Mouse (Mus musculus) adrenal gland, postnatal 14 days (tissue): ENCODE measurements around the gene Ubr4. TPM values are rescaled to one million over a fixed set of nuclear protein-coding genes. Genes with fewer than 3 reads are reported as not detected.
"Not testable (repeated sequence)": the region's sequence is repeated elsewhere in the genome, so short reads cannot be mapped to it uniquely, and the experiment has no call there.

ENCODE experiments used
- DNase-seq: peaks from one replicate; pipeline ENCODE4 v3.0.0; 2021; ENCODE audit warnings: mixed read lengths
- total RNA-seq: library from RNA; stranded (reverse); gene quantifications from 2 replicates; pipeline ENCODE4 v1.2.3, GENCODE M21; 2021

Ubr4 gene
- total RNA-seq, 1 experiment from 2014 or later, result 124 TPM

DNA sequence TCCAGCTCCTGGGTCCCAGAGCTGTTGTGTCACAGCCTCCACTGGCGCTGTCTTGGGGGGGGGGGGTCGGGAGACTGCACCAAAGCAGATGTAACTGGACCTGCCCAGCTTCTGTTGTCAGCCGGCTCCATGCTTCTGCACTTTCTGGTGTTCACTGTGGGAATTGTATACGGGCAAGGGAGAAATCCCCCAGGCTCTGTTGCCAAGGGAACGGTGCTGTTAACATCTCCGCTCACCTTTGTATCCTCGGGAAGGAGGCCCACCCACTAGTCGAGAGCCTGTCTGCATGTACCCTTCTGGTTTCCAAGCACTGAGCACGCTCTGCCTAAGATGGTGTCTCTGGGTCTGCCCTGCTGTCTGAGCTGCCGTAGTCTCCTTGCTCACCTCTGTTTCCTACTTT lies 134.7 kb downstream of the Ubr4 start:
- DNase-seq, result no peak

- no peak for DNase-seq
Measured at GRCm38 (mm10) chr4:139488325-139488724, 135.9 kb downstream of the Ubr4 start.

- DNase-seq, result no peak
Measured at GRCm38 (mm10) chr4:139489946-139490345, 137.5 kb downstream of the Ubr4 start.

DNA sequence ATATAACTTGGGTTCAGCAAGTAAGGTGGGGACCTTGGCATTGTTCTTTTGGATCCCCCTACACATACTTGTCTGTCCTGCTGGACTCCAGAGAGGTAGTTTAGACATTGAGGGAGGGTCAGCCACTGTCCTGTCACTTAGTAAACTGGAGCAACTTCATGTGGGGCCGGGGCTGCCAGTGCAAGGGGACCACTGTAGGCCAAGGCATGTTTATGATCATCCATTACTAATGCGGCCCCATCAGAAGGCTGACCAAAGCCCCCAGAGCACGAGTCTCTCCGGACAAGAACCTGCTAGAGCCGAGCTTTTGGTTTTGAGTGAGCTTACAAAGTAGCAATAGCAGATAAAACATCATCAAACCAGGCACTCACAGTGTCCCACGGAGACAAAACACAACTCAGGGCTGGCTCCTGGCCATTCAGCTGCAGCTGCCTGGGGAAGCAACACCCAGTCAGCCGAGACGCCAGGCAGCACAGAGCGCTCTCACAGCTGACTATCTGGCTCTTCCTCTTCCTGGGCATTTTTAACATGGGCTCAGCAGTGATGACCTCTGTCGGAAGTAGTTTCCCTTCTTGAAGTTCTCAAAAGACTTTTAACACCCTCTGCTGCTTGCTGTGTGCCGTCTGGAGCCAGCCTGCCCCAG lies 138.1 kb downstream of the Ubr4 start:
- no peak for DNase-seq

- no peak for DNase-seq
Measured at GRCm38 (mm10) chr4:139491541-139492170, 139.2 kb downstream of the Ubr4 start.

DNA sequence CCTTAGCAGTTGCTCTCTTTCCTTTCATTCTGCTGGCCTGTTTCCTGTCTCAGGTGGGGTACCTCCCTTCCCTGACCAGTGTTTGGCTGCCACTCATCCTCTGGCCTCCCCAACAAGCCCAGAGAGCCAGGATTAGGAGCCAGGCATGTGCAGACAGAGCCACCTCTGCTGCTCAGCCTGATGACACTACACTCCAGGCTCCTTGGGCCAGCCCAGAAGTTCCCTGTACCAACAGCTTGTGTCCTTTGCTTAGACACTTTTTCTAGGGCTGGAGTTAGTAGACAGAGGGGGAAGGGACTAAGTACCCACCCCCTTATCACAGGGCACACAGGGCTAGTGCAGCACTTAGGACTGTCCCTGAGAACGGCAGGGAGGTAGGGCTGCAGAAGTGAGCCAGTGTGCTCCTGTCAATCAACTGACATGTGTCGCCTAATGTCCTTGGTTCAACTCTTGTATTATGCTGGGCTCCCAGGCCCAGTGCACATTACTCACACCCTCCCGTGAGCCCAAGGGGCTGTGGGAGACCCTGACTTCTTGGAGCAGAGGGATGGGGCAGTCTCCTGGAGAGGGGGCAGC lies 139.9 kb downstream of the Ubr4 start:
- peak; percentile 40 for DNase-seq

- no peak for DNase-seq
Measured at GRCm38 (mm10) chr4:139493227-139494025, 141.0 kb downstream of the Ubr4 start.

GRCm38 (mm10) chr4:139500814-139501213 lies 148.4 kb downstream of the Ubr4 start:
- no peak for DNase-seq

DNA sequence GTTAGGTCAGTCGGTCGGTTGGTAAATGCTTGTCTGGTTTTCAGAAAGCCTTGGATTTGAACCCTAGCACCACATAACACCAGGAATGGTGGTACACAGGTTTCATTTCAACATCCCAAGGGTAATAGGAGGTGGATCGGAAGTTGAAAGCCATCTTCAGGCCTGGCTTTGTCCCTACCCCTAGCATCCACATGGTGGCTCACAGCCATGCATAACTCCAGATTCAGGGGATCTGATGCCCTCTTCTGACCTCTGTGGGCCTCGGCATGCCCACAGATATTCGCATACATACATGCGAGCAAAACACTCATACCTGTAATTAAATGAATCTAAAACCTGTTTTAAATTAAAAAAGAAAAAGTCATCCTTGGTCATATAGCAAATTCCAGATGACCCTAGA lies 149.3 kb downstream of the Ubr4 start:
- DNase-seq, result no peak

DNA sequence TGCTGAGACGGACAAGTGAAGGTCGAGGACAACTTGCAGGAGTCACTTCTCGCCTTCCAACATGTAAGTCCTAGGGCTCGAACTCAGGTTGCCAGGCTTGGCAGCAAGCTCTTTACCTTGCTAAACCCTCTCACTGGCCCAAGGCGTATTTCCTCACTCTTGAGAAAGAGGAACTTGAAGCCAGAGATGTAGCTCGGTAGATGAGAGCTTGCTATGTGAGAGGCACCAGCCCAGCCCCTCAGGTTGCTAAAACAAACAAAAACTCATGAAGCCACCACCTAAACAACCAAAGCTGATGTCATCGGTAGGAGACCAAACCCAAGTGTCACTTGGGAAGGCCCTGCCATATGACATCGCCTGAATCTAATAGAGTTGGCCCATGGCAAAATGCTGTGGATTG lies 151.5 kb downstream of the Ubr4 start:
- no peak for DNase-seq

GRCm38 (mm10) chr4:139505716-139506115 lies 153.3 kb downstream of the Ubr4 start:
- DNase-seq, result no peak

- DNase-seq, result no peak
Measured at GRCm38 (mm10) chr4:139506727-139507126, 154.3 kb downstream of the Ubr4 start.

DNA sequence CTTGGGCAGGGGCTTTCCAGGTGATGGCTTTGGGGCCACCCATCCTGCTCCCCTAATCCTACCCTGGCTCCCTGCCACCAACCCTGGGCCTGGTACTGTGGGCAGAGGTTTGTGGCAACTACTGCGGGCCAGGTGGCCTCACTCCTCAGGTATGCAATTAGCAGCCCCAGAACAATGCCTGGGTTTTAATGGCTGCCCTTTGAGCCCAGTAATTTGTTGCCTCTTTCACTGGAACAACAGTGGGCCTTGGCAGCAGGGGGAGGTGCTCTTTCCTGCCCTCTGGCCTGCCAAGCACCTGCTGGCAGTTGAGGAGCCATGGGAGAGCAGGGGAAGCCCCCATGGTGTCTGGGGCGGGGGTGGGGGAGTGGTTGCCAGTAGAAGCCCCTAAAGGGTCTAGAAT lies 156.7 kb downstream of the Ubr4 start:
- DNase-seq, result no peak

GRCm38 (mm10) chr4:139511557-139511956 lies 159.1 kb downstream of the Ubr4 start:
- no peak for DNase-seq

DNA sequence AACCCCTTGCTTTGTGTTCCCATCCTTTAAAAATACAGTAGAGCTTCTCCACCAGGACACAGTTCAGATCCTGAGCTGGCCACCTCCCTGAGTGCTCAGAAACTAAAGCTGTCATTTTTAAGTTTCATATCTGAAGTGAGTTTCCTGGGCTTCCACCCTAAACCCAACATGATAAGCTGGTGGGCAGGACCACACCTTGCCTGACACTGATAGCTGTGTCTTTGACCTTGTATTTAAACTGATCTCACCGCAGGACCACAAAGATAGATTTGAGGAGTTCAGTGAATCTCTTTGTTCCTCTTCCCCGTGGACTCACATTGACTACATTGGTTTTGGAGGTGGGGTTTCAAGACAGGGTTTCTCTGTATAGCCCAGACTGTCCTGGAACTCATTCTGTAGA lies 160.6 kb downstream of the Ubr4 start:
- no peak for DNase-seq

DNA sequence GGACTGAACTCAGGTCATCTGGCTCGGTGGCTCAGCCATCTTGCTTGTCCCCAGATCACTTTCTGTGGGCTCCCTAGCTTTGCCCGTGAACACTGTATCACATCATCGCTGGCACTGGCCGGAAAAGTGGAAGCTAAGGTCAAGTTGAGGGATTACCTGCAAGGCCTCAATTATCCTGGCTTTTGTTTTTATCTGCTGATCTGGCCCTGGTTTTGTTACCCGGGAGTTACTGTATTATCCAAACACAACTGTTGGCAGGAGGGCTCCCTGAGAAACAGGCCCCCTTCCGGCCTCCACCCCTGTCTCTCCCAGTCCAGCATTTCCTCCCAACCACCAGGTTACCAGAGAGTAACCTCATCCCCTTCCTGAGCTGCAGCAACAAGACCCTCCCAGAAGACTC lies 166.8 kb downstream of the Ubr4 start:
- no peak for DNase-seq

- DNase-seq, result no peak
Measured at GRCm38 (mm10) chr4:139521926-139522325, 169.5 kb downstream of the Ubr4 start.

DNA sequence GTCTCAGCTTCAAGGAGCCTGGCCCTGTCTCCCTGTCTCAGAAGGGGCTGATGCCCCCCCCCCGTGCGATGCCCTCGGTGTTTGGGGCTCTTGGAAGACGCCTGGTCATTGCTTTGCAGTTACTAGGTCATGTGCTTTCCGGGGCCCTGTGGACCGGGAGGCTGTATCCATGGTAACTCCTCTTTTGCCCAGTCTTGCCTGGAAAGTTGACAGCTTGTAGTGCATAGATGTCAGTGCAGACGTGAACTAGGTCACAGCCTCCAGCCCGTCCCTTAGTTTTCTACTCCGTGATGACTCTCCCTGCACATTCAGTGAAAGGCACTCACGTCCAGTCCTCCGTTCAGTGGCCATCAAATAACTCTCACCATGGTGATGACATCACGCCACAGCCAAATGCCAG lies 174.1 kb downstream of the Ubr4 start:
- no peak for DNase-seq

- not testable (repeated sequence) for DNase-seq
Measured at GRCm38 (mm10) chr4:139530248-139530647, 177.8 kb downstream of the Ubr4 start, which contains the start of gene Iffo2. Gene Iffo2 (plus strand): TSS chr4:139530548.

DNA sequence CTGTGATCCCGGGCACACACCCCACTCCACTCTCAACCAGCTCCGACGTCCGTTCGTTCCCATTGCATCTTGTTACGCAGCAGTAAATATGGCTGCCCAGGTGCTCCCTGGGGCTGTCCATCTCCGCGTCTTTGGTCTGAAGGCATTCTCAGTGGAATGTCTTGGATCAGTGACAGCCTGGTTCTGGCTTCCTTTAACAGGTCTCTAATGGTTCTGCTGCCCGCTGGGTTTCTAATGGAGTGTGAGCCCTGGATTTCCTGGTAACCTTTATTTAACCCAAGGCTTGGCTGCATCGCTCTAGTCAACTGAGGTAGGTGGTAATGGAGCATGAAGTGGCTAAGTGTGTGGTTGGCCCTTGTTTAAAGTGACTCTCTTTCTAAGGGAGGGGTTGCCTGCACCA lies 179.7 kb downstream of the Ubr4 start:
- no peak for DNase-seq

GRCm38 (mm10) chr4:139535127-139535695 lies 182.8 kb downstream of the Ubr4 start:
- DNase-seq, result peak; percentile 31

- no peak for DNase-seq
Measured at GRCm38 (mm10) chr4:139535719-139536118, 183.3 kb downstream of the Ubr4 start.

GRCm38 (mm10) chr4:139536706-139537105 lies 184.3 kb downstream of the Ubr4 start:
- no peak for DNase-seq
